19 mouse cellular contexts compared by ENCODE assay signal in genomic region chr17:3389741-3390140, GRCm38 (mm10).
DNase-seq lines count a peak whose midpoint lies in the region; ATAC-seq and TF ChIP-seq lines count a peak whose summit lies in the region.
"Had no signal": no experiment of that assay in that cellular context is flagged by ENCODE, and none has a peak within 500 bp of the region (broad histone marks: within the 10 kb centered on the region; RNA-seq: fewer than 3 reads in every experiment).

No protein-coding gene starts in this region.

- ATAC-seq in midbrain, embryonic 11.5 days (ENCODE audit: low FRiP score): no peak
- ATAC-seq in midbrain, embryonic 16.5 days: no peak
- ATAC-seq: activated CD4-positive, CD25-positive, alpha-beta regulatory T cell, adult 4 months; CD4-positive, CD25-positive, alpha-beta regulatory T cell, adult 4 months; Patski had no signal

- H3K27me3 ChIP-seq in midbrain, embryonic 11.5 days (ENCODE audit: control insufficient read depth, insufficient read depth, low read length): no peaks in the 10 kb centered on the region
- no peaks in the 10 kb centered on the region for H3K27me3 ChIP-seq in midbrain, embryonic 16.5 days (ENCODE audit: control insufficient read depth, insufficient read depth, low read depth, low read length)
- no peaks in the 10 kb centered on the region for H3K27me3 ChIP-seq in CH12.LX (replicated peaks)
- H3K27me3 ChIP-seq: Patski had no signal

- TF ChIP-seq POLR2A in CH12.LX (IDR thresholded peaks at IDR 0.05; ENCODE audit: low read depth, low read length): no peak

- TF ChIP-seq CTCF in CH12.LX (conservative IDR thresholded peaks at IDR 0.05 in 1 of 2, IDR thresholded peaks at IDR 0.05 in 1 of 2; ENCODE audit: low read depth in 2 of 2, low read length in 2 of 2): no peak

- 74% methylated on average over 4 of the region's 4 CpGs for WGBS in midbrain, embryonic 11.5 days
- WGBS in midbrain, embryonic 16.5 days: 87% methylated on average over 4 of the region's 4 CpGs

- no peak overlapping the region for H3K4me2 ChIP-seq in midbrain, embryonic 11.5 days
- no peak overlapping the region for H3K4me2 ChIP-seq in midbrain, embryonic 16.5 days (ENCODE audit: low read length)
- H3K4me2 ChIP-seq in CH12.LX (ENCODE audit: insufficient read depth, low read depth, poor library complexity, severe bottlenecking): no peak overlapping the region

- TF ChIP-seq RAD21 in CH12.LX (IDR thresholded peaks at IDR 0.05; ENCODE audit: low read depth, low read length): no peak

- H3K27ac ChIP-seq in midbrain, embryonic 11.5 days (ENCODE audit: low read depth, low read length): no peak overlapping the region
- H3K27ac ChIP-seq in midbrain, embryonic 16.5 days (ENCODE audit: low read length): no peak overlapping the region
- H3K27ac ChIP-seq in CH12.LX (ENCODE audit: insufficient read depth, low read depth): no peak overlapping the region

- no peaks in the 10 kb centered on the region for H3K9me3 ChIP-seq in midbrain, embryonic 11.5 days (ENCODE audit: control insufficient read depth, low read length)
- no peaks in the 10 kb centered on the region for H3K9me3 ChIP-seq in midbrain, embryonic 16.5 days (replicated peaks; ENCODE audit: control insufficient read depth, low read length, poor library complexity, severe bottlenecking)
- no peaks in the 10 kb centered on the region for H3K9me3 ChIP-seq in CH12.LX (replicated peaks; ENCODE audit: low read length)
- H3K9me3 ChIP-seq: G1E had no signal

- peak; percentile 70 for DNase-seq in heart, adult 11 months
- DNase-seq in heart, adult 9 months (ENCODE audit: low spot score in 2 of 2): no peak
- peak; percentile 51 for DNase-seq in midbrain, embryonic 11.5 days (ENCODE audit: low spot score, missing footprints)
- DNase-seq in CH12.LX (ENCODE audit: extremely low read depth): no peak
- DNase-seq in adrenal gland, postnatal 14 days: no peak
- DNase-seq: adrenal gland, adult 2 months; adrenal gland, adult 8-10 months; adrenal gland, postnatal 25 days; B cell, adult 2 months; cerebellum, adult 11 months; cerebellum, adult 11-12 months; cerebellum, adult 18-20 months; cerebellum, adult 2 months; cerebellum, adult 8-10 months had no signal

- H3K4me1 ChIP-seq in midbrain, embryonic 11.5 days (ENCODE audit: control insufficient read depth, insufficient read depth, low read length): no peaks in the 10 kb centered on the region
- no peaks in the 10 kb centered on the region for H3K4me1 ChIP-seq in midbrain, embryonic 16.5 days (ENCODE audit: control insufficient read depth, insufficient read depth, low read length)
- H3K4me1 ChIP-seq in CH12.LX (ENCODE audit: control insufficient read depth in 1 of 2, insufficient read depth in 2 of 2): peaks cover 13 to 45% of the 10 kb centered on the region in 2 experiments

- H3K4me3 ChIP-seq in midbrain, embryonic 11.5 days (ENCODE audit: low read depth, low read length): no peak overlapping the region
- no peak overlapping the region for H3K4me3 ChIP-seq in midbrain, embryonic 16.5 days (ENCODE audit: low read depth, low read length)
- no peak overlapping the region for H3K4me3 ChIP-seq in CH12.LX (replicated peaks in 1 of 3; ENCODE audit: low read depth in 2 of 3, low read length in 2 of 3, poor library complexity in 1 of 3)

- H3K36me3 ChIP-seq in midbrain, embryonic 11.5 days (ENCODE audit: control insufficient read depth, insufficient read depth, low read length): no peaks in the 10 kb centered on the region
- no peaks in the 10 kb centered on the region for H3K36me3 ChIP-seq in midbrain, embryonic 16.5 days (ENCODE audit: control insufficient read depth, insufficient read depth, low read length)
- H3K36me3 ChIP-seq in CH12.LX (replicated peaks in 1 of 2; ENCODE audit: control insufficient read depth in 1 of 2, insufficient read depth in 1 of 2, low read length in 1 of 2): no peaks in the 10 kb centered on the region
- H3K36me3 ChIP-seq: G1E had no signal

- H3K79me2 ChIP-seq in CH12.LX (replicated peaks; ENCODE audit: control insufficient read depth, extremely low read depth, insufficient read depth, poor library complexity, severe bottlenecking): no peaks in the 10 kb centered on the region

- in situ Hi-C loops in CH12.LX (cut with MboI; ENCODE audit: low pct_ligation_motif_present, low pct_unique_long_range_greater_than_20kb, low sequenced_read_pairs): no loop called here

- no peak for TF ChIP-seq EP300 in CH12.LX (IDR thresholded peaks at IDR 0.05; ENCODE audit: low read length)

- no peak overlapping the region for H3K9ac ChIP-seq in midbrain, embryonic 11.5 days (ENCODE audit: low read length)
- no peak overlapping the region for H3K9ac ChIP-seq in midbrain, embryonic 16.5 days (ENCODE audit: low read depth, low read length)
- no peak overlapping the region for H3K9ac ChIP-seq in CH12.LX (ENCODE audit: insufficient read depth, low read depth)

- dilution Hi-C loops in CH12.LX (cut with MboI; ENCODE audit: extremely low pct_ligation_motif_present, extremely low pct_unique_long_range_greater_than_20kb, low sequenced_read_pairs): no loop called here

TF ChIP-seq in CH12.LX, 34 proteins besides CTCF, POLR2A, EP300 and RAD21:
- no peak for TF ChIP-seq NELFE (IDR thresholded peaks at IDR 0.05; ENCODE audit: low read depth, low read length)
- no peak for TF ChIP-seq ZKSCAN1 (IDR thresholded peaks at IDR 0.05; ENCODE audit: borderline replicate concordance, low read depth, low read length)
- TF ChIP-seq MXI1 (IDR thresholded peaks at IDR 0.05; ENCODE audit: low read depth, low read length): 0 out of 2 replicates have a peak, but pooled peaks have one; percentile 7
- no peak for TF ChIP-seq ZC3H11A (IDR thresholded peaks at IDR 0.05; ENCODE audit: low read depth, low read length)
- no peak for TF ChIP-seq RCOR1 (conservative IDR thresholded peaks at IDR 0.05; ENCODE audit: low read depth, low read length)
- TF ChIP-seq USF1 (IDR thresholded peaks at IDR 0.05; ENCODE audit: low read depth, low read length): no peak

Comparison
In these comparisons a context has a peak if more than half of its experiments do, and no peak if none do; other contexts are left out.
1. DNase-seq: peak in heart, adult 11 months (single experiment) and midbrain, embryonic 11.5 days (single experiment); none in heart, adult 9 months (0 of 2), CH12.LX (single experiment) and adrenal gland, postnatal 14 days (single experiment).